Mouse (Mus musculus) olfactory bulb, adult 2 months (tissue): ENCODE results near the gene Mrps21.

ENCODE experiments used
- CTCF ChIP-seq: fragments of 200-500 bp; IDR thresholded peaks from 2 replicates; pipeline ENCODE4 v1.5.1; 2012; ENCODE audit warnings: low read depth, mild to moderate bottlenecking, low read length, moderate library complexity; ENCODE audit not compliant: insufficient read depth
- POLR2A ChIP-seq: fragments of 200-500 bp; IDR thresholded peaks from 2 replicates; pipeline ENCODE4 v1.6.1; 2012; ENCODE audit warnings: mild to moderate bottlenecking, low read depth, low read length, moderate library complexity; ENCODE audit not compliant: insufficient read depth

GRCm38 (mm10) chr3:95865050-95865449, 6.3 kb downstream of the Mrps21 start:
- TF ChIP-seq CTCF (no peak), POLR2A (no peak)
